Mouse (Mus musculus) mature B cell (primary cell): Measurements from ENCODE around the gene Bud31.
"Not testable (repeated sequence)": the region's sequence is repeated elsewhere in the genome, so short reads cannot be mapped to it uniquely, and the experiment has no call there.

Source experiments
- in situ Hi-C: fragments of 300-500 bp; cut with MboI; formaldehyde crosslinking; loops from 2 replicates; pipeline ENCODE4 v1.14.3; 2019

The Bud31 gene

DNA sequence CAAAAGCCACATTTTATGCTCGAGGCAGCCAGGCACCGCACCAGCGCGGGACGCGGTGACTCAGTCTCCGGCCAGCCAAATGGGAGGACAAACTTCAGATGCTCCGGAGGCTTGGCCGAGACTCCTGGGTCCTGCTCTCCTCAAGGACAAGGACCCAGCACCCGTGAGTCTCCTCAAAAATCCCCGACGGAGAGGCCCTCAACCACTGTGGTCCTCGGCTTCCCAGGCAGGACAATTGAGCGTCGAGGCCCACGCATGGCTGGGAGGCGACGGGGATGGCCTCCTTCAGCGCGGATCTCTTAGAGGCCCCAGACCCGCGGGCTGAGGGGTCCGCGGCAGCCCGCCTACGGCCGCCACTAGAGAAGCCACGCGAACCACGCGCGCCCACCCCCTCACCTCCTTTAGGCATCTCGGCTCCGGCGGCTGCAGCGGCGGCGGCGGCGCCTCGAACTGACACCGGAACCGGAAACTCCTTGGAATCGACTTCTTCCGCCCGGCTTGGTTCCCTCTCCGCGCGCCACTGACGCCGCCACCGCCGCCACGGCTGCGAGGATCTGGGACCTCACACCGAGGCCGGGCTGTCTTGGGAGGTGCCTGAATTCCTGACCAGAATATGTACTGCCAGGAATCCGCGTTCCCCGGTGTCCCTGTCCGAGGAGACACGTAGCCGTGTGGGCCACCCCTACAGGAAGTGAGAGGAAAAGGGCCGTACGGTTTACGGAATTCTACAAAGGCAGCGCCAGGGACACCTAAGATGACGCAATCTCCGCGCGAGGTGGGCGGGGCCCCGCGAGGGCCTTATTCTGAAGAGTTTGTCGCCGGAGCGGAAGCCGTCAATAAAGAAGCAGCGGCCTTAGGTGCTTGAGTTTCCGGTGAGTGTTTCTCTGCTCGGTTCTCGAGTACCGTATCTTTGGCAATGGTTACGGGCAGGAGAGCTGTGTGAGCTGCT, at the start of gene Bud31, which contains the start of gene Pdap1:
Gene Bud31, plus strand, starts transcription at position 792 of the 949 bp plus-strand sequence.
Gene Pdap1, minus strand, starts transcription at position 668 of the 949 bp plus-strand sequence.
- in situ Hi-C loops = no loop called here

DNA sequence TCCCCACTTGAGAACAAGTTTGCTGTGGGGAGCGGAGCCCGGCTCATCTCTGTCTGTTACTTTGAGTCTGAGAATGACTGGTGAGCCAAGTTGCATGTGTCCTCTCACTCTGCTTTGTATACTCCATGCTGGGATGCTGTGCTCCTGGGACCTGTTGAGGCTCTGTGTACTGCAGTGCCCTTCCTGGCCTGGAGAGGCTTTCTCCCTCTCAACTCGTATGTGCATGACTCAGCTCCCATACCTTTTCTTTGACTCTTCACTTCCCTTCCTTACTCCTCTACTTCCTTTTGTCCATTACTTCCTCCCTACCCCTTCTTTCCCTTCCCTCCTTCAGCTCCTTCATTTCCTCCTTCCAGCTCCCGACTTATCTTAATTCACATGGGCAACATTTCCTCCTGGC, 44.0 kb upstream of the Bud31 start:
- in situ Hi-C loops = no loop called here

DNA sequence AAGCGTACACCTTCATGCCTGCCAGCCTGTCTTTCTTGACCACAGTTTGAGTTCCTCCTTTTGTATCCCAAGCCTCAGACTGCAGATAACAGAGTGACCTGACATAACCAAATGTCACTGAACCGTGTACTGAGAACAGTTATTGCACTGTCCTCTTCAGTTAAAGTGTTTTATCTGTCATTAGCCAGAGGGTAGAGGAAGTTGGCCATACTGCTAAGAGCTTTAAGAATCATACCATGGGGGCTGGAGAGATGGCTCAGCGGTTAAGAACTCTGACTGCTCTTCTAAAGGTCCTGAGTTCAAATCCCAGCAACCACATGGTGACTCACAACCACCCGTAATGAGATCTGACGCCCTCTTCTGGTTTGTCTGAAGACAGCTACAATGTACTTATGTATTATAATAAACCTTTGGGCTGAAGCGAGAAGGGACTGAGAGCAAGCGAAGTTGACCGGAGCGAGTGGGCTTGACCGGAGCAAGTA, 41.8 kb upstream of the Bud31 start:
- in situ Hi-C loops = no loop called here

DNA sequence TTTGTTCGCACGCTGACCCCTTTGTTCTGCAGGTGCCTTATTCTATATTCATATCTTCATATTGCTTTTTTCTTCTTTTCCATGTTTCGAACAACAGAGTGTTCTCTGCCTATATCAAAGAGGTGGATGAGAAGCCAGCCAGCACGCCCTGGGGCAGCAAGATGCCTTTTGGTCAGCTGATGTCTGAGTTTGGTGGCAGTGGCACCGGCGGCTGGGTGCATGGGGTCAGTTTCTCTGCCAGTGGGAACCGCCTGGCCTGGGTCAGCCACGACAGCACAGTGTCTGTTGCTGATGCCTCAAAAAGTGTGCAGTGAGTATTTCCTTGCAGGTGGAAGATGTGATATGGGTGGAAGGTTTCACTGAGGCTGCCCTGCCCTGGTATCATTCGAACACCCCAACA, 39.2 kb upstream of the Bud31 start:
- in situ Hi-C loops = no loop called here

DNA sequence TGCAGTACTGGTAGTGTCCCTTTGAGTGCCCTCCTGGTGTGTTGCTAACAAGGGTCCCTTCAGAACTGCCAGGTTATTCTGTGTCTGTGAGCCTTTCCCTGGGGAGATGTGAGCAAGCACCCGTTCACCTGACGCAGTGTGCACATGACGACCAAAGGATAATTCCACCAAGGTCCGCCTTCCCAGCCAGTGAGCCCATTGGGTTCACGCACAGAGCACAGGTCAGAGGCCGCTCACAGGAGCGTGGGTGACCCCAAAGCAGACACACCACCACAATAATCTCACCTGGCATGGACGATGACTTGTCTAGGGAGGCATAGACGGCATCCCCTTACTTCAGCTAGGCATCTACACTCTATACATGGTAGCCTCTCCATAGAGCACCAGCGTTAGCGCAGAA, 38.7 kb upstream of the Bud31 start:
- in situ Hi-C loops = not testable (repeated sequence)

DNA sequence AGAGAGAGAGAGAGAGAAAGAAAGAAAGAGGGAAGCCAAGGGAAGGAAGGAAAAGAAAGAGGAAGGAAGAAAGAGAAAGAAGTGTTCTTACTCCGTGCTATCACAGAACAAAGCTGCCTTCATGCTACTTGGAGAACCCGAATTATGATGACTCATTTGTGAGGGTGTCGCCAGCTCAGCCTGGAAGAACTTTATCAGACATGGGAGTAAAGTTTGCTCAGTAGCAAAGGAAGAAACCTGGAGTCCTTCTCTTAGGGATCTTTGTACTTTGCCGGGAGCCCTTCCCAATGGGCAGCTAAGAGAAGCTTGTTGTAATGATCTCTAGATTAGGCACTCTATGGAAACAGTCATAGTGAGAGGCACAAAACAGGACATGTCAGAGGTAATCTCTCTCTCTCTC, 37.5 kb upstream of the Bud31 start:
- in situ Hi-C loops = no loop called here

DNA sequence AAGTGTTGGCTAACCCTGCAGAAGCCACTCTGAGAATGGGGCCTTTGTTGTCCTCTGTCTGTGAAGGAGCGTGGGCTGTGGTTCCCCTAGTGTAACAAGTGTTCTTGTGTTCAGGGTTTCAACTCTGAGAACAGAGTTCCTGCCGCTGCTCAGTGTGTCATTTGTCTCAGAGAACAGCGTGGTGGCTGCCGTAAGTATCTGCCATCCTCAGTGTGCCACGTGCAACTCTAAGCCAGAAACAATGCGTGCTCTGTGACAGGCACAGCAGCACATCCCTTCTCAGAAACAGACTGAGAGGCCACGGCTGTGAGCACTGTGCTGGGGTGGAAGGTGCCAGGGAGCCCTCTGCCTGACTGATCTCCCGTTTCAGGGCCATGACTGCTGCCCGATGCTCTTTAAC, 35.8 kb upstream of the Bud31 start:
- in situ Hi-C loops = no loop called here

DNA sequence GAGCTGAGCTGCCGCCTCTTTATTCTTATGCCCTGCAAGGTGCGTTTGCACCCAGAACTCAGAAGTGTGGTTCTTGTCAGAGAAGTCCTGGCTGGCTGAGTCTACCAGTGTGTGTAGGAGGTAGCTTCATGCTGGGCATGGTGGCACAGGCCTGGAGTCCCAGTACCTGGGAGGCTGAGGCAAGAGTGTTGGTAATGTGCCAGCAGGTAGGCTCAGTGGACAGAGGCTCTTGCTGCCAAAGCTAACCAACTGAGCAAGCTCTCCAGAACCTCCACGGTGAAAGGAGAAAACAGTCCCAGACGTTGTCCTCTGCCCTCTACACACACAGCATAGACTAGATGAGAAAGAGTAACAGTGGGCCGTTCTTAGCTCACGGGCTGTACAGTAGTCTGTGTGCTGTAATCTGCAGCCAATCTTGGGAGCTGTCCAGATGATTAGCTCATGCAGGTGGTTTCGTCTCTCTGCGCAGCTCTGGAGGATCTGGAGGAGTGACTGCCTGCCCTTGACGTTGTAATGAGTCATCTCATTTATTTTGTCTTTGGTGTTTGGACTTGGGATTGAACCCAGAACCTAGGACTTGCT, 34.4 kb upstream of the Bud31 start:
- in situ Hi-C loops = no loop called here

DNA sequence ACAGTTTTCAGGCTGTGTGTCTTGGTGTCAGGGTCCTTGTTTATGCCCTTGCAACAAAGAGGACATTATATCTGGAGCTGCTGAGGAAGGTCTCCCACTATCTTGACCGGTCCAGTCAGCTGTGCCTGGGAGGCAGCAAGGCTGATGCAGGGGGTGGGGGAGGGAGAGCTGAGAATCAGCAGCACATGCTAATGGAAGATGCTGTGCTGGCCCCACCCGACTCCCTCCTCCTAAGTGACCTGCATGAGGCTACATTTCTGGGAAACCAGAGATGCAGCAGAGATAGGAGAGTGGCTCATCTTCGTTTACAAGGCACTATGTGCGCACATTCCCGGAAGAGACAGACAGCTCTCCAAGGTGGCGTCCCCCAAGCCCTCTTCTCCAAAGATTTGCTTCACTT, 29.8 kb upstream of the Bud31 start:
- in situ Hi-C loops = no loop called here

DNA sequence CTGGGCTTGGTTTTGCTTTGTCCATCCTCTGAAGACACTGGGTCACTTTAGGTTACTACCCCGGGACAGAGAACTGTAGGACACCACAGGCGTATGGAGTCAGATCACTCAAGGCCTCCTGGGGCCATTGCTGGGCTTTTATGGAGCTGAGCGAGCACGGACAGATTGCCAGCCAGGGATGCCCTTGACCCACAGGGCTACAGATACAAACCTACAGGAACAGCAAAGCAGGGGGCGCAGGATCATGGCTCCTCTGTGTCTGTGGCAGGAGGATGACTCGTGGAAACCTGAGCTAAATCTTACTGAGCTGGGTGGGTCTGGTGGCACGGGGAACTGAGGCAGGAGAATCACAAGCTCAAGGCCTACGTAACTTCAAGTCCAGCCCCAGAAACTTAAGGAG, 27.6 kb upstream of the Bud31 start:
- in situ Hi-C loops = no loop called here

DNA sequence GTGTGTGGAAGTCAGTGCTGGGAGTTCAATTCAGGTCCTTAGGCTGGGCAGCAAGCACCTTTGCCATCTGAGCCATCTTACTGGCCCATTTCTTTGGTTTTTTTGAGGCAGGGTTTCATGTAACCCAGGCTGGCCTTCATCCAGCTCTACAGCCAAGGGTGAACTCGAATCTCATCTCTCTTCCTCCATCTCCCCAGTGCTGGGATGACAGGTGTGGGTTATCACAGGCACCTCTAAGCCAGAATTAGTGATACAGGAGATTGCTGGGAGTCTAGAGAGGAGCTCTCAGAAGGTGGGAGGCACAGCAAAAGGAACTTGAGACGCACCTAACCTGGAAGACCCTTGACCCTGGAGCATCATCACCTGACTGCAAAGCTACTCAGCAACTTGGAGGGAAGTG, 26.7 kb upstream of the Bud31 start:
- in situ Hi-C loops = no loop called here

DNA sequence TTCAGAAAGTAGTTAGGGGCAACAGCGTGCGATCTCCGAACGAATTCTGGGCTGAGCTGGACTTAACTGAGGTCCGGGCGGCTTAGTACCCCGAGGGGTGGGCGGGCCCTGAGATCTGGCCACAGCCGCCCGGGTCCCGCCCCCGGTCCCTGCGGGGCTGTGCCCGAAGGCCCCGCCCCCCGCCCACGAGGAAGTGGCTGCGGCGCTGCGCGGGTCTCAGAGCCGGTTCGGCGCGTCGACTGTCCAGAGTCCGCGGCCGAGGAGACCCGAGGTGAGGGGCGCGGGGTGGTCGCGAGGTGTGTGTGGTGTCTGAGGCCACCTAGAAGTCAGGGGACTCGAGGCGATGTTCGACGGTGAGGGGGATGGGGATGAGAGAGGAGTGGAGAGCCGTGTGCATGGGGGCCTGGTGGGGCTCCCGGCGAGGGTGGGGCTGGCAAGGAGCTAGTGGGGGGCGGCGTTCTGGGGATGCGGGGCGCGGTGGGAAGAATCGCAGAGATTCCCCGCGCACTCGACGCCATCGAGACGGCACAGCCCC, 26.0 kb upstream of the Bud31 start, which contains the start of gene Arpc1b:
Gene Arpc1b, plus strand, starts transcription at position 145 of the 535 bp plus-strand sequence.
- in situ Hi-C loops = no loop called here

DNA sequence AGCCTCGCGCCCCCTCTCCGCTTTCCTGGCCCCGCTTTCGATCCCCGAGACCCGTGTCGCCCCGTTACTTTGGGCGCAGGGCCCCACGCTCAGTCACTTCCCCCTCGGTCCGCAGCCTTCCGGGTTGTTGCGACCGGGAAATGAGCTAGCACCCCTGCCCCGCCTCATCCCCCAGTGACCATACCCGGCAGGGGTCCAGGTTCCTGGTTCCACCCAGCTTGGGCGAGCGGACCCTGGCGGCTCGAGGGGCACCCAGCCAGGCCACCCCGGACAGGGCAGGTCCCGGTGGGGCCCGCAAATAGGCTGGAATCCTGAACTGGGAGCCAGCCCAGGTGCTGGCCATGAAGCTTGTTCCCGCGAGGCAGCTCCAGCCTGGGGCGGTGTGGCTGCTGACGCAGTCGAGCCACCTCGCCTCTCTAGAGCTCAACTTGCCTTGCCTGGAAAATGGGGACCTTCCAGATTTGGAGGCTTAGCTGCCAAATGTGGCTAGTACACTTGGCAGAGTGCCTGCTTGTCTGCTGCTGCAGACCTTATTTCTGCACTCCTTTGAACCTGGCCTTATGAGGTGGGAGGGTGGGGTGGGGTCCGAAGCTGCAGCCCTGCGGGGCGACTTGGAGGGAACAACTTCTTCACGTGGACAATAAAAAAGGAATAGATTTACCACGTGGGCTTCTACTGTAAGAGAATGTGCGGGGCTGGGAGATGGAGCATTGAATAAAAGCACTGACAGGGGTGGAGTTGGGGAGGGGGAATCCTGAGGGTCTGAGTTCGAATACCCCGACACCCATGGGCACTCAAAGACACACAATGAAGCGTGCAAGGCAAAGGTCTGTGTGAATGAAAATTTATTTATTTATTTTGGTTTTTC, 25.3 kb upstream of the Bud31 start:
- in situ Hi-C loops = no loop called here

DNA sequence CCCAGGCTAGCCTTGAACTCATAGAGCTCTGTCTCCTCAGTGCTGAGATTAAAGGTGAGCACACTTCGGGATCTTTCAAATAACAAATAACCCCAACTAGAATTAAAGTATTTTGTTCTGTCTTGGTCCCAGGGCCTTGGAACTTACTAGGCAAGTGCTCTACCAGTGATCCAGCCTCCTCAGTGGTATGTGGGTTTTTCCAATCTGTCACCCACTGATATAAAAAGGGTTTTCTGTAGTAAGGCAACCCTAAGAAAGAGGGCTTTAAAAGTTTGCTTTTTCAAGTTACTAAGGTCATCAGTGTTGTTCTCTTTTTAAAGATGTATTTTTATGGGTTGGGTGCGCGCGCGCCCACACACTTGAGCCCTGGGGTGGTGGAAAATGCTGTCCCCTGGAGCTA, 24.4 kb upstream of the Bud31 start:
- in situ Hi-C loops = no loop called here

DNA sequence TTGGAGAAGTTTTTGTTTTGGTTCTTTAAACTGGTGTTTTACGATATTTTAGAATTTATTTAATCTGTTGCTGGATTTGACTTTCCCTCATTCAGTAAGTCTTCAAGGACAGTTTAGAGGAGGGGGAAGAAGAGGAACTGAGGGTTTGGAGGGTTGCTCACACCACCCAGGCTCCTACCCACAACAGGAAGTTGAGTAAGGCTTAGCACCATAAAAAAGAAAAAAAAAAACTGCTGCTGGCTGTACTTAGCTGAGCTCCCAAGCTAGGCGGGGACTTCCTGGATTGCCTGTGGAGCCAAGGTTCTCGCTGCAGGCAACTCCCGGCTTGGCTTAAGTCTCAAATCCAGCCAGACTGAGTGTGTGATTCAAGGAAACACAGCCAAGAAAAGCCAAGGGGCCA, 23.8 kb upstream of the Bud31 start:
- in situ Hi-C loops = no loop called here

DNA sequence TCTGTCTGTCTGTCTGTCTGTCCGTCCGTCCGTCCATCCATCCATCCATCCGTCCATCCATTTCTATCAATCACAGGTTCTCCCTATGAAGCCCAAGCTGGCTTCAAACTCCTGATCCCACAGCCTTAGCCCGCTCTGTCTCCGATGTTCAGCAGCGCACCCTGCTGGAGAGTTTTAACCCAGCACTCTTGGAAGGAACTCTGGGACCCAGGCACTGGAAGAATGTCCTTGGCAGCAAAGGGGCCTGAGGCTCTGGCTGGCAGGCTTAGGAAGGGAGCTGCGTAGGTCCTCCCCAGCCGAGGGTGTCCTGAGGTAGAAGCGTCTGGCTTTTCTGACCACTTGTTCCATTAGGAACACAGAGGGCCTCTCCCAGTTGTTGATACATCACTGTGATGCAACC, 23.2 kb upstream of the Bud31 start:
- in situ Hi-C loops = no loop called here

DNA sequence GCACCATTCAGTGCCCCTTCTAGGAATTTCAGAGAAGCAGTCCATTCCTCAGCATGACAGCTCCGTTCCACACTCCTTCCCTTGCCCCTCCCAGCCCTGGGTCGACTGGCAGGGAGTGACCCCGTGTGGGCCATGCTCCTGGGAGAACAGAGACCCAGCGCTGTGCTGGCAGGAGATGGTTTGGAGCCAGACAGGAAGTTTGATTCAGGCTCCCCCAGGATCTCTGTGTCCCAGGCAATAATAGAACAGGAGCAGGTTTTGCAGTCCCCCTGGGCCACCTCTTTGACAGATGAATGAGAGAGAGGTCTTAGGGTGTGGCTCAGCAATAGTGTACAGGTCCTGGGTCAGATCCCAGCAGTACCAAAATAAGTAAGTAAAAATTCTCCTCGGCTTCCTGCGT, 22.2 kb upstream of the Bud31 start:
- in situ Hi-C loops = no loop called here

DNA sequence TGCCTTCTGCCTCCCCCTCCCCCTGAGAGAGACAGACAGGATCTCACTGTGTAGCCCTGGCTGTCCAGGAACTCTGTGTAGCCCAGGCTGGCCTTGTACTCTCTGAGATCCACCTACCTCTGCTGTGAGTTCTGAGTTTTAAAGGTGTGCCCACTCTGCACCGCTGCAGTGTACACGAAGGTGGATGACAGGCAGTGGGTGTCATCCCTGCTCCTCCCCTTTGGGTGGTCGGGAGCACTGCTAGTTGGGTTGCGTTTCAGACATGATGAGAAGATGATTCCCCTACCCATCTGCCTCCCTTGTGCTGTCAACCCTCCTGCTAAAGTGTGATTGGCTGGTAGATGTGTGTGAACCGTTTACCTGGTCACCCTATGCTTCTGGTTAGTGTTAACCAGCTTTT, 21.7 kb upstream of the Bud31 start:
- in situ Hi-C loops = no loop called here

DNA sequence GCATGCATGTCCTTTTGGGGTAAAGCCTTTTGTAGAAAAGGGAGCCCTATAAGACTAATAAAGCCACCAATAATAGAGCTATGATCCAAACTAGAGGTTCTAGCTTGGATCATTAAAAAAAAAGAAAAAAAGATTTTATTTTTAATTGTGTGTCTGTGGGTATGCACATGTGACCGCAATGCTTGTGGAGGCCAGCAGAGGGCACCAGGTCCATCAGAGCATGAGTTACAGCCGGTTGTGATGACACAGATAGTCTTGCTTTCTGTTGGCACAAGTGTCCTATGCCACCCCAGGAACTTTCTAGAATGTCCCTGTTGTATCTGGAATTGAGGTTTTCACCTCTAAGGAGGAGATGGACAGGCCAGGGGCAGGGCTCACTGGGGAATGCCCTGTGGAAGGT, 20.8 kb upstream of the Bud31 start:
- in situ Hi-C loops = no loop called here

DNA sequence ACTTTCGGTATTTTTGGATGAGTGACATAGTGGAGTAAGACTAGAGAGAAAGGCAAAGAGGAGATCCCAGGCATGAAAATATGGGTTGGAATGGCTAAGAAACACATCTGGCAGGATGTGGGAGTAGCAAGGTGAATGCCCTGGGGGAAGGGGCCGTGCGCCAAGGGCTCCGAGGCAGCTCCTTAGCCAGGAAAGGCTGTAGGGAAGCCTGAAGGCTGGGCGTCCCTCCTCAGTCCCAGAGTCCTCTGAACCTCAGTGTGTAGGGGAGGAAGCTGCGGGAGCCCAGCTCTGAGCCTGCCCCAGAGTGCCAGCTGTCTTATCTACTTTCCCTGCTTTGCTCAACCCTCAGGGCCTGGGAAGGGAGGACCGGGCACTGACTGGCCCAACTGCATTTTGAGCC, 19.2 kb upstream of the Bud31 start:
- in situ Hi-C loops = no loop called here

DNA sequence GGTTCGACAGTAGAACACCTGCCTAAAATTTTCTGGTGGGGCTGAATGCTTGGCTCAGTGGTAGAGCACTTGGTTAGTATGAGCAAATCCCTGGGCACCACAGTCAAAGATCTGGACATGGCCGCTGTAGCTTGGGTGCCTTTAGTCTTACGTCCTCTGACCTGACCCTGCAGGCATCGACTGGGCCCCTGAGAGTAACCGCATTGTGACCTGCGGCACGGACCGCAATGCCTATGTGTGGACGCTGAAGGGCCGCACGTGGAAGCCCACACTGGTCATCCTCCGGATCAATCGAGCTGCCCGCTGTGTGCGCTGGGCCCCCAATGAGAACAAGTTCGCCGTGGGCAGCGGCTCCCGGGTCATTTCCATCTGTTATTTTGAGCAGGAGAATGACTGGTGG, 16.8 kb upstream of the Bud31 start:
- in situ Hi-C loops = no loop called here

DNA sequence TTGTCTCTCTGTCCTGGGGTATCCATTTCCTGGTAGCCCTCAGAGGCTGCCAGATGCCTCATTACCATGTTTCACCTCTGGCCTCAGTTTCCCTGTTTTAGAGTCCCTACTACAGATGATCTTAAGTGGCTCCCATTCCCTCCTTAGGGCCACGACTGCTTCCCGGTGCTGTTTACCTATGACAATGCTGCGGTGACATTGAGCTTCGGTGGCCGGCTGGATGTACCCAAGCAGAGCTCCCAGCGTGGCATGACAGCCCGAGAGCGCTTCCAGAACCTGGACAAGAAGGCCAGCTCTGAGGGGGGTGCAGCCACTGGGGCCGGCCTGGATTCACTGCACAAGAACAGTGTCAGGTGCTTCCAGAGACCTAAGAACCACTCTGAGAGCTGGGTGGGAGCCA, 13.6 kb upstream of the Bud31 start:
- in situ Hi-C loops = no loop called here
